Mouse (Mus musculus) embryonic facial prominence, embryonic 11.5 days (tissue): ENCODE data around the gene Syne3. TPM values are rescaled to one million over a fixed set of nuclear protein-coding genes. Genes with fewer than 3 reads are reported as not detected.

Experiments used
- ATAC-seq: fragments of 200-750 bp; cut with Nextera tagmentation; replicated peaks from 2 replicates; pipeline ENCODE4 v1.8.0; 2017; ENCODE audit warnings: low read depth; ENCODE audit not compliant: insufficient number of reproducible peaks, low FRiP score, low TSS enrichment
- DNase-seq: peaks from one replicate; pipeline ENCODE4 v3.0.0-alpha.2; 2015; ENCODE audit warnings: low spot score
- H3K27ac ChIP-seq: fragments of 300-500 bp; sonication (generic); replicated peaks from 2 replicates; pipeline ENCODE4 v1.5.1; 2014; ENCODE audit warnings: mild to moderate bottlenecking, low read depth, low read length, control low read depth
- H3K27me3 ChIP-seq: fragments of 300-500 bp; sonication (generic); 2 replicates; pipeline ENCODE4 v1.6.1; 2014; ENCODE audit warnings: mild to moderate bottlenecking, low read length, moderate library complexity, mixed read lengths; ENCODE audit not compliant: control insufficient read depth, insufficient read depth
- H3K36me3 ChIP-seq: fragments of 300-500 bp; sonication (generic); replicated peaks from 2 replicates; pipeline ENCODE4 v1.6.1; 2014; ENCODE audit warnings: low read depth, mild to moderate bottlenecking, low read length, moderate library complexity, mixed read lengths; ENCODE audit not compliant: control insufficient read depth, insufficient read depth
- H3K4me1 ChIP-seq: fragments of 300-500 bp; sonication (generic); 2 replicates; pipeline ENCODE4 v1.6.1; 2014; ENCODE audit warnings: low read length, mixed read lengths; ENCODE audit not compliant: control insufficient read depth, insufficient read depth
- H3K4me2 ChIP-seq: fragments of 300-500 bp; sonication (generic); 2 replicates; pipeline ENCODE4 v1.6.1; 2014; ENCODE audit warnings: low read depth, mild to moderate bottlenecking, control low read depth, low read length, moderate library complexity
- H3K4me3 ChIP-seq: fragments of 300-500 bp; sonication (generic); 2 replicates; pipeline ENCODE4 v1.5.1; 2014; ENCODE audit warnings: low read depth, low read length, control low read depth
- H3K9ac ChIP-seq: fragments of 300-500 bp; sonication (generic); replicated peaks from 2 replicates; pipeline ENCODE4 v1.6.1; 2014; ENCODE audit warnings: mild to moderate bottlenecking, control low read depth, low read length
- H3K9me3 ChIP-seq: fragments of 300-500 bp; sonication (generic); replicated peaks from 2 replicates; pipeline ENCODE4 v1.6.1; 2016; ENCODE audit warnings: mild to moderate bottlenecking, low read length, inconsistent platforms, mixed read lengths; ENCODE audit not compliant: control insufficient read depth
- WGBS: fragments of 180-500 bp; shearing (Covaris S2); extraction: QIAGEN DNeasy Blood & Tissue Kit; methylation state at CpG from one replicate; pipeline ENCODE4 v1.1.7; 2014; 5-methylcytosine and 5-hydroxymethylcytosine counted together
- polyA plus RNA-seq: library from polyadenylated mRNA; unstranded; fragments of >200 nt; fragmentation: Nextera tagmentation; extraction: Ambion mirVana; gene quantifications from 2 replicates; pipeline ENCODE4 v1.2.1, GENCODE M21; 2014

The Syne3 gene
- polyA plus RNA-seq, 1 experiment from 2014 or later = 0.39 TPM

GRCm38 (mm10) chr12:104964953-104965911, 44.4 kb downstream of the Syne3 start:
- Histone ChIP-seq H3K27ac (no peak overlapping the region), H3K9me3 (no peaks in the 10 kb centered on the region), H3K27me3 (no peaks in the 10 kb centered on the region), H3K4me2 (no peak overlapping the region), H3K4me3 (no peak overlapping the region), H3K4me1 (no peaks in the 10 kb centered on the region), H3K9ac (no peak overlapping the region), H3K36me3 (no peaks in the 10 kb centered on the region)
- 75% methylated on average over 7 of the region's 7 CpGs for WGBS
- no peak for ATAC-seq
- DNase-seq = no peak

GRCm38 (mm10) chr12:104960421-104960820, 49.2 kb downstream of the Syne3 start:
- no peak overlapping the region for H3K4me3 ChIP-seq
- no peaks in the 10 kb centered on the region for H3K36me3 ChIP-seq
- DNase-seq (no peak), ATAC-seq (no peak)
- no peaks in the 10 kb centered on the region for H3K4me1 ChIP-seq
- H3K27me3 ChIP-seq = no peaks in the 10 kb centered on the region
- no peak overlapping the region for H3K9ac ChIP-seq
- no peak overlapping the region for H3K27ac ChIP-seq
- H3K9me3 ChIP-seq = no peaks in the 10 kb centered on the region
- no peak overlapping the region for H3K4me2 ChIP-seq

GRCm38 (mm10) chr12:104959966-104960365, 49.6 kb downstream of the Syne3 start:
- no peaks in the 10 kb centered on the region for H3K36me3 ChIP-seq
- 68% methylated on average over 9 of the region's 9 CpGs for WGBS
- no peak overlapping the region for H3K27ac ChIP-seq
- H3K9me3 ChIP-seq = no peaks in the 10 kb centered on the region
- no peak for ATAC-seq
- H3K4me2 ChIP-seq = no peak overlapping the region
- H3K4me1 ChIP-seq = no peaks in the 10 kb centered on the region
- no peak overlapping the region for H3K4me3 ChIP-seq
- no peaks in the 10 kb centered on the region for H3K27me3 ChIP-seq
- DNase-seq = no peak
- no peak overlapping the region for H3K9ac ChIP-seq

GRCm38 (mm10) chr12:104958263-104958662, 51.3 kb downstream of the Syne3 start:
- Histone ChIP-seq H3K27ac (no peak overlapping the region), H3K4me1 (no peaks in the 10 kb centered on the region), H3K4me3 (no peak overlapping the region), H3K9me3 (no peaks in the 10 kb centered on the region), H3K36me3 (no peaks in the 10 kb centered on the region), H3K27me3 (no peaks in the 10 kb centered on the region), H3K9ac (no peak overlapping the region), H3K4me2 (no peak overlapping the region)
- DNase-seq (no peak), ATAC-seq (no peak)
- WGBS = 80% methylated on average over 11 of the region's 11 CpGs

- no peak for DNase-seq
- no peak for ATAC-seq
- 84% methylated on average over 1 of the region's 1 CpGs for WGBS
- Histone ChIP-seq H3K36me3 (no peaks in the 10 kb centered on the region), H3K4me3 (no peak overlapping the region), H3K27ac (no peak overlapping the region), H3K4me1 (no peaks in the 10 kb centered on the region), H3K9me3 (no peaks in the 10 kb centered on the region), H3K9ac (no peak overlapping the region), H3K27me3 (no peaks in the 10 kb centered on the region), H3K4me2 (no peak overlapping the region)
These were observed 52.4 kb downstream of the Syne3 start for GRCm38 (mm10) chr12:104957165-104957564.

GRCm38 (mm10) chr12:104956406-104956805, 53.2 kb downstream of the Syne3 start:
- H3K36me3 ChIP-seq = no peaks in the 10 kb centered on the region
- H3K9me3 ChIP-seq = no peaks in the 10 kb centered on the region
- 86% methylated on average over 6 of the region's 6 CpGs for WGBS
- ATAC-seq (no peak), DNase-seq (no peak)
- no peak overlapping the region for H3K4me2 ChIP-seq
- H3K27me3 ChIP-seq = no peaks in the 10 kb centered on the region
- H3K9ac ChIP-seq = no peak overlapping the region
- no peak overlapping the region for H3K27ac ChIP-seq
- no peaks in the 10 kb centered on the region for H3K4me1 ChIP-seq
- H3K4me3 ChIP-seq = no peak overlapping the region

- no peak overlapping the region for H3K4me2 ChIP-seq
- no peaks in the 10 kb centered on the region for H3K4me1 ChIP-seq
- WGBS = 69% methylated on average over 17 of the region's 17 CpGs
- H3K27ac ChIP-seq = no peak overlapping the region
- ATAC-seq (no peak), DNase-seq (no peak)
- H3K4me3 ChIP-seq = no peak overlapping the region
- H3K27me3 ChIP-seq = no peaks in the 10 kb centered on the region
- H3K9me3 ChIP-seq = no peaks in the 10 kb centered on the region
- no peaks in the 10 kb centered on the region for H3K36me3 ChIP-seq
- H3K9ac ChIP-seq = no peak overlapping the region
These were observed 54.4 kb downstream of the Syne3 start for GRCm38 (mm10) chr12:104955003-104955800.

GRCm38 (mm10) chr12:104953941-104954340, 55.7 kb downstream of the Syne3 start:
- ATAC-seq (no peak), DNase-seq (peak; percentile 75)
- H3K36me3 ChIP-seq = no peaks in the 10 kb centered on the region
- 25% methylated on average over 4 of the region's 4 CpGs for WGBS
- no peak overlapping the region for H3K4me2 ChIP-seq
- H3K4me1 ChIP-seq = no peaks in the 10 kb centered on the region
- no peaks in the 10 kb centered on the region for H3K9me3 ChIP-seq
- H3K4me3 ChIP-seq = no peak overlapping the region
- no peak overlapping the region for H3K9ac ChIP-seq
- H3K27ac ChIP-seq = no peak overlapping the region
- no peaks in the 10 kb centered on the region for H3K27me3 ChIP-seq
